Mouse (Mus musculus) forebrain, embryonic 11.5 days (tissue): ENCODE measurements around the gene Nob1. TPM values are rescaled to one million over a fixed set of nuclear protein-coding genes. Genes with fewer than 3 reads are reported as not detected.

ENCODE experiments used
- polyA plus RNA-seq: library from polyadenylated mRNA; unstranded; fragments of >200 nt; fragmentation: Nextera tagmentation; extraction: Ambion mirVana; gene quantifications from 2 replicates; pipeline ENCODE4 v1.2.1, GENCODE M21; 2014

The Nob1 gene
- polyA plus RNA-seq, 1 experiment from 2014 or later = 88.7 TPM

Other genes with a start within 250 kb of the Nob1 start
- 10.1 and 14.5 TPM in 2 replicates for gene Nfat5, start 131.6 kb downstream of the Nob1 start, polyA plus RNA-seq
- gene Nqo1, start 21.8 kb downstream of the Nob1 start, polyA plus RNA-seq = 6.9 and 8.0 TPM in 2 replicates
- 51.1 and 59.3 TPM in 2 replicates for gene Wwp2, start 11.3 kb upstream of the Nob1 start, polyA plus RNA-seq
- gene Psmd7, start 163.4 kb upstream of the Nob1 start, polyA plus RNA-seq = 298 and 300 TPM in 2 replicates